ENCODE assay signal across 15 mouse cellular contexts in genomic region chr12:84829913-84830312, GRCm38 (mm10). TPM values are rescaled to one million over a fixed set of nuclear protein-coding genes. Genes with fewer than 3 reads are reported as not detected.
"Had no signal": no experiment of that assay in that cellular context is flagged by ENCODE, and none has a peak within 500 bp of the region (broad histone marks: within the 10 kb centered on the region; RNA-seq: fewer than 3 reads in every experiment).

No protein-coding gene starts in this region.

- H3K4me2 ChIP-seq: limb, embryonic 13.5 days; neural tube, embryonic 12.5 days had no signal

- H3K4me1 ChIP-seq: midbrain, embryonic 10.5 days; neural tube, embryonic 12.5 days had no signal

- H3K36me3 ChIP-seq: limb, embryonic 13.5 days; midbrain, embryonic 10.5 days; neural tube, embryonic 12.5 days had no signal

- ATAC-seq: lung, postnatal 0 days had no signal

- H3K9ac ChIP-seq: limb, embryonic 13.5 days; liver, embryonic 14.5 days; neural tube, embryonic 12.5 days had no signal

- H3K9me3 ChIP-seq: limb, embryonic 13.5 days; midbrain, embryonic 10.5 days; neural tube, embryonic 12.5 days had no signal

- H3K4me3 ChIP-seq: limb, embryonic 13.5 days; midbrain, embryonic 10.5 days; neural tube, embryonic 12.5 days had no signal

- DNase-seq: kidney, postnatal 36 days; layer of hippocampus, adult 9-11 months; layer of hippocampus, postnatal 36 days; lung, adult 18-20 months; lung, postnatal 4 days; midbrain, embryonic 14.5 days; thymus, postnatal 4 days had no signal

- H3K27me3 ChIP-seq: neural tube, embryonic 12.5 days had no signal

- H3K27ac ChIP-seq: kidney, postnatal 0 days; limb, embryonic 13.5 days; liver, embryonic 14.5 days; midbrain, embryonic 10.5 days; neural tube, embryonic 12.5 days; stomach, postnatal 0 days had no signal

RNA-seq across cellular contexts. Expression of gene Ltbp2, which starts 46.4 kb away (rescaled TPM):
- total RNA-seq: monocyte, adult 5-6 weeks had no signal
